Mouse (Mus musculus) testis, adult 2 months (tissue): ENCODE measurements around the gene Srsf7. TPM values are rescaled to one million over a fixed set of nuclear protein-coding genes. Genes with fewer than 3 reads are reported as not detected.
"Not testable (repeated sequence)": the region's sequence is repeated elsewhere in the genome, so short reads cannot be mapped to it uniquely, and the experiment has no call there.

Experiments
- H3K27ac ChIP-seq: fragments of 200-500 bp; 2 replicates; pipeline ENCODE4 v1.5.1; 2012; ENCODE audit warnings: low read depth, low read length; ENCODE audit not compliant: control insufficient read depth, insufficient read depth
- H3K27me3 ChIP-seq: fragments of 200-500 bp; 2 replicates; pipeline ENCODE4 v1.6.1; 2012; ENCODE audit warnings: mild to moderate bottlenecking, low read length, moderate library complexity; ENCODE audit not compliant: control insufficient read depth, insufficient read depth
- H3K36me3 ChIP-seq: fragments of 200-500 bp; 2 replicates; pipeline ENCODE4 v1.6.1; 2012; ENCODE audit warnings: mild to moderate bottlenecking, low read length; ENCODE audit not compliant: control insufficient read depth, insufficient read depth
- H3K4me1 ChIP-seq: fragments of 200-500 bp; 2 replicates; pipeline ENCODE4 v1.6.1; 2012; ENCODE audit warnings: low read length; ENCODE audit not compliant: control insufficient read depth, insufficient read depth
- H3K4me3 ChIP-seq: fragments of 200-500 bp; 2 replicates; pipeline ENCODE4 v1.5.1; 2012; ENCODE audit warnings: low read depth, mild to moderate bottlenecking, low read length, moderate library complexity, mixed read lengths; ENCODE audit not compliant: control insufficient read depth
- CTCF ChIP-seq: fragments of 200-500 bp; IDR thresholded peaks from 2 replicates; pipeline ENCODE4 v1.5.1; 2012; ENCODE audit warnings: low read depth, mild to moderate bottlenecking, inconsistent platforms, low read length, moderate library complexity; ENCODE audit not compliant: control insufficient read depth, insufficient read depth, insufficient replicate concordance
- POLR2A ChIP-seq: fragments of 200-500 bp; IDR thresholded peaks from 2 replicates; pipeline ENCODE4 v1.6.1; 2012; ENCODE audit warnings: low read depth, mild to moderate bottlenecking, inconsistent platforms, low read length, moderate library complexity; ENCODE audit not compliant: control insufficient read depth
- polyA plus RNA-seq: library from polyadenylated mRNA; depleted of rRNA; stranded (reverse); fragments of >200 nt; gene quantifications from 2 replicates; pipeline ENCODE4 v1.2.3, GENCODE M21; 2012

The Srsf7 gene
- polyA plus RNA-seq, 1 experiment: 79.8 TPM

DNA sequence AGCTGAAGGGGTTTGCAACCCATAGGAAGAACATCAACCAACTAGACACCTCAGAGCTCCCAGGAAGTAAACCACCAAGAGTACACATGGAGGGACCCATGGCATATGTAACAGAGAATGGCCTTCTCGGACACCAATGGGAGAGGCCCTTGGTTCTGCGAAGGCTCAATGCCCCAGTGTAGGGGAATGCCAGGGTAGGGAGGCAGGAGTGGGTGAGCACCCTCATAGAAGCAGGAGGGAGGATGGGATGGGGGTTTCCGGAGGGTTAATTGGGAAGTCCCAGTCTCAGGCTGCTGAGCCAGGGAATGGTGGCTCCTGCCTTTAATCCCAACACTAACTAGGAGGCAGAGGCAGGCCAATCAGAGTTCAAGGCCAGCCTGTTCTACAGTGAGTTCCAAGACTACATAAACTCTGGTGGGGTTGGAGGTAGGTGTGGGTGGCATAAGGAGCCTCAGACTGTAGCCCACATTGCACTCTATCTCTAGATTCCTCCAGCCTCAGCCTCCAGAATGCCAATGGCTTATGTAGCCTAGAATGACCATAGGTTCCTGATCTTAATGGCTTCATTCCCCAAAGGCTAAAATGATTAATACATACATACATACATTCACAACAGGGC, 7.8 kb downstream of the Srsf7 start:
- Histone ChIP-seq H3K36me3 (peaks cover 2% of the 10 kb centered on the region), H3K4me1 (no peaks in the 10 kb centered on the region), H3K27ac (no peak overlapping the region), H3K4me3 (no peak overlapping the region), H3K27me3 (no peaks in the 10 kb centered on the region)
- TF ChIP-seq CTCF (no peak), POLR2A (no peak)

DNA sequence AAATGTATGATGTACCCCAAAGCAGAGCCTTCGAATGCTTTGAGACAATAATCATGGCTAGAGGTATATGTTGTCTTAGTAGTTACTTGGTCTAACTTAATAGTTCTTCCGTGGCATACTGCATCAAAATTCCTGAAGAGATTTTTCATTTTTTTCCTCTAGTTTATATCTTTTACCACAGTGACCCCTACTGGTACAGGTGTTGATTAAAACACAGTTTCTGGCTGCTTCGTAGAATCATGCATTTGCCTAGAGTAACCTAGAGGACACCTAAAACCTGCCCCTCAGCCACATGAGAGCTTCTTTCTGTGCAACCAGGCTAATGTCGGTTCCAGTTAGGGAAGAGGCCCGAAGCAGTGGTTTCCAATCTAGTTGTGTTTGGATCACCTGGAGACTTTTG, 14.0 kb downstream of the Srsf7 start:
- no peaks in the 10 kb centered on the region for H3K27me3 ChIP-seq
- no peak overlapping the region for H3K4me3 ChIP-seq
- H3K27ac ChIP-seq: no peak overlapping the region
- no peaks in the 10 kb centered on the region for H3K36me3 ChIP-seq
- no peaks in the 10 kb centered on the region for H3K4me1 ChIP-seq
- no peak for TF ChIP-seq POLR2A
- no peak for TF ChIP-seq CTCF

DNA sequence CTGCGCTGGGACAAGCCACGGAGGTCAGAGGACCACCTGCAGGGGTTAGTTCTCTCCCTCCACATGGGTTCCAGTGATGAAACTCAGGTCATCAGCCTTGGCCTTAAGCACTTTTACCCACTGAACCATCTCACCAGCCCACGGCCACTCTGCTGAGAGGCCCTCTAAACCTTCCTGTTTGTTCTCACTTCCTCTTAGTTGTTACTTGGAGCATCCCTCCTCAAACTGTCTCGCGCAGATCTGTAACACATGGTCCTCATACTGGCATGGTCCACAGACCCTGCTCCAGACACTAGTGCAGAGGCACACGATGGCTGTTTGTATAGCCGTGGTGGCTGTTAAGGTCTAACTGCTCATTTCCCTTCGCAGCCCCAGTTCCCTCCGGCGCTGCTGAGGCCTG, 23.5 kb downstream of the Srsf7 start:
- TF ChIP-seq POLR2A (no peak), CTCF (no peak)
- Histone ChIP-seq H3K27me3 (no peaks in the 10 kb centered on the region), H3K36me3 (no peaks in the 10 kb centered on the region), H3K4me1 (no peaks in the 10 kb centered on the region), H3K4me3 (no peak overlapping the region), H3K27ac (no peak overlapping the region)

DNA sequence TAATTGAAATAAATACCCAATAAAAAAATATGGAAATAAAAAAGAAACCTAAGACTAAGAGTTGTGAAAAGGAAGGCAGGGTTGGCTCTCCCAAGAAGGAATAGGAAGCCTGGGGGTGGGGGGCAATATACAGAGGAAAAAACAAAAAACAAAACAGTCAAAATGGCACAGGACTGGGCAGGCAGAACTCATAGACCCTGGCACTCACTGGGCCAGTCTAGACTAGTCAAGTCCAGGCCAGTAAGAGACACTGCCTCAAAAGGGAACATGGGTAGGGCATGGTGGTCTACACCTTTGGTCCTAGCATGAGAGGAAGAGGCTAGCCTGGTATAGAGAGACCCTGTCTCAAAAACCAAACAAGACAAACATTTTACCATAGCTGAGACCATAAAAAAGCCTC, 26.6 kb downstream of the Srsf7 start:
- no peaks in the 10 kb centered on the region for H3K4me1 ChIP-seq
- no peaks in the 10 kb centered on the region for H3K27me3 ChIP-seq
- H3K4me3 ChIP-seq: no peak overlapping the region
- H3K36me3 ChIP-seq: no peaks in the 10 kb centered on the region
- H3K27ac ChIP-seq: no peak overlapping the region
- TF ChIP-seq POLR2A: no peak
- TF ChIP-seq CTCF: no peak

DNA sequence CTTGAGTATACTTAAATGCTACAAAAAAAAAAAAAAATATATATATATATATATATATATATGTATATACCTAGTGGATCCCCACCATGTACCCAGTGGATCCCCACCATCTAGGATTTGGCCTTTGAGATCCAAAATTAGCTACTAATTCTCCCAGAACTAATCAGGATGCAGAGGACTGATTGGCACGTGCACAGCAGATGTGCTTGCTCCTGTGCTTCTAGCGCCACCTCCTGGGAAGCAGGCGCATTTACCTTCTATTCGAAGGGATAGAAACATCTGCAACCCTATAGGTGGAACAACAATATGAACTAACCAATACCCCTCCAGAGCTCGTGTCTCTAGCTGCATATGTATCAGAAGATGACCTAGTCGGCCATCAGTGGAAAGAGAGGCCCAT, 27.1 kb downstream of the Srsf7 start:
- H3K4me3 ChIP-seq: no peak overlapping the region
- H3K27me3 ChIP-seq: no peaks in the 10 kb centered on the region
- H3K27ac ChIP-seq: no peak overlapping the region
- H3K36me3 ChIP-seq: no peaks in the 10 kb centered on the region
- no peaks in the 10 kb centered on the region for H3K4me1 ChIP-seq
- TF ChIP-seq CTCF (peak; percentile 89; the same call in 1 of the 2 replicates), POLR2A (no peak)

DNA sequence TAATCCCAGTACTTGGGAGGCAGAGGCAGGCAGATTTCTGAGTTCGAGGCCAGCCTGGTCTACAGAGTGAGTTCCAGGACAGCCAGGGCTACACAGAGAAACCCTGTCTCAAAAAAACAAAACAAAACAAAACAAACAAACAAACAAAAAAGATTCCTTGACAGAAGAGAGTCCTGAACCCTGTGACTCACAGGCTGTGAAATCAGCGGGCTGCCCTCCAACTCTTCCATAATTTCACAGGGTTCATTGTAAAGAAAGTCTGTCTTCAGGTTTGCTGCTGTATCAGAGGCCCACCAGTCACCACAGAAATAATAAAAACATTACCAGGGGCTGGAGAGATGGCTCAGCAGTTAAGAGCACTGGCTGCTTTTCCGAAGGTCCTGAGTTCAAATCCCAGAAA, 28.3 kb downstream of the Srsf7 start:
- H3K27ac ChIP-seq, H3K4me1 ChIP-seq, H3K27me3 ChIP-seq, H3K36me3 ChIP-seq, H3K4me3 ChIP-seq: not testable (repeated sequence)

DNA sequence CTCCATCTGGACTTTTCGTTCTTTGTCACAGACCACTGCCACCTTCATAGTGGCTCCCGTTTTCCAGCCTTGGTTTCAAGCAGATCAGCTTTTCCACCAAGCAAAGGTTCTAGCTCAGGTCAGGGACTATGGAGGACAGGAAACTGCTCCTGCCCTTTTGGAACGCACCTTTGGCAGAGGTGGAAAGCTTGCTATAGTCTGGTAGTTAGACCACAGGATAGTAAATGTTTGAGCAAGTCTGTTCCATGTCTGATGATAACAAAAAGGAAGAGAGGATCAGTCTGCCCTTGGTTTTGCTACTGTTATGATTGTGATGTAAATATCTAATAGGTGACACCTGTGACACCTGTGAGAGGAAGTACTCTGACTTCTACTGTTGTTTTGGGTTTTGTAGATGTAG, 31.1 kb downstream of the Srsf7 start:
- Histone ChIP-seq H3K27ac (no peak overlapping the region), H3K27me3 (no peaks in the 10 kb centered on the region), H3K4me1 (no peaks in the 10 kb centered on the region), H3K36me3 (no peaks in the 10 kb centered on the region), H3K4me3 (no peak overlapping the region)
- no peak for TF ChIP-seq CTCF
- TF ChIP-seq POLR2A: no peak

DNA sequence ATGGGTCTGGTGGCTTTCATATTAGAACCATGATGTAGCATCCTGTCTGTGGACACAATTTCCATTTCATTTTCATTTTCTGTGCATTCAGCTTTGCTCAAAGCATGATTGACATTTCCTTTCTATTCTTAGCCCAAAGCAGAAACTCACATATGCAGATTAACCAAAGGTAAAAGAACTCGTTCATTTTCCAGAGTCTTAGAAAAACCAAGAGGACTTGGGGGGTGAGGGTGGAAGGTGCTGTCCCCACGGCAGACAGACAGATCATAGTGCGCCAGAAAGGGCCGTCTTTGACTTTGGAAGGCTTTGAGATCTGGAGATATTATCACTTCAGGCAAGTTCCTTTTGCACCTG, 31.7 kb downstream of the Srsf7 start:
- H3K27ac ChIP-seq: no peak overlapping the region
- H3K4me1 ChIP-seq: no peaks in the 10 kb centered on the region
- no peaks in the 10 kb centered on the region for H3K27me3 ChIP-seq
- TF ChIP-seq POLR2A: no peak
- TF ChIP-seq CTCF: no peak
- H3K4me3 ChIP-seq: no peak overlapping the region
- H3K36me3 ChIP-seq: no peaks in the 10 kb centered on the region
